Mouse (Mus musculus): ENCODE results near the gene Hhatl.

The Hhatl gene

GRCm38 (mm10) chr9:121757835-121758814, 34.2 kb downstream of the Hhatl start:
- DNase-seq, result no peak

GRCm38 (mm10) chr9:121757432-121757831, 34.9 kb downstream of the Hhatl start:
- DNase-seq, result no peak

DNA sequence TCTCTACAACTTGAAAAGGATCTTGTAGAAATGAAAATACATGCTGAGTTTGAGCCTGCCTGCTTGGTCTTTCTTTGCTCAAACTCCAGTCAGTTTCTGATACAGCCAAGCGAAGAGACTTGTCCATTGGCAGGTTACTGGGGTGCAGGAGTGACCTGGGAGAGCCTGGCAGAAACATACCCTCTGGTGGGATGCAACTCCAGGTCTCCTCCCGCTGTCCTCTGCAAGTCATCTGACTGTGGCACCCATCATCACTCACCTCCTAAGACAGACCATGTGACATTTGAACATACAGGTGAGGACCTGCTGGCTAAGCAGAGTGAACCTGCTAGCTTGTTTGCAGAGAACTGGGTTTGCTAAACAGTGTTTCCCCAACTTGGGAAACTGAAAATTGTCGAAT, 35.5 kb downstream of the Hhatl start:
- DNase-seq, result no peak

DNA sequence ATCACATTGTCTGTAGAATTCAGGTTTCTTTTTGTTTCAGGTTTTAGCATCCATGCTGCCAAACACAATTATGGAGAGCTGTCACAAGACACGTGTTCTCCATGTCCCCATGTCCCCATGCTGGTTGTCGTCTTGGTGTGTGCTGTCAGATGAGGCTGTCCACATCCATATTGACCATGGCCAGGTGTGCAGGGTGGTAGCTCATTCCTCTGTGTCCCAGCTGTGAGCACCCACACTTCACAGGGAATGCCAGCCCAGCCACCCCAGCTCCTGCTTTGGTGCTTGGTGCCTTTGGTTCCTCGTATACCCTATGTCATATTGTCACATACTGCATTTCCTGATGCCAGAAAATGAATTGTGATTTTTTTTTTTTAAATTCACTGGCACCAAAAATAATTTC, 37.7 kb downstream of the Hhatl start:
- DNase-seq, result no peak

GRCm38 (mm10) chr9:121752774-121753173, 39.5 kb downstream of the Hhatl start:
- DNase-seq, result no peak

- no peak for DNase-seq
Measured at GRCm38 (mm10) chr9:121744051-121744450, 48.3 kb downstream of the Hhatl start.

GRCm38 (mm10) chr9:121741168-121741567, 51.1 kb downstream of the Hhatl start:
- DNase-seq, result no peak

DNA sequence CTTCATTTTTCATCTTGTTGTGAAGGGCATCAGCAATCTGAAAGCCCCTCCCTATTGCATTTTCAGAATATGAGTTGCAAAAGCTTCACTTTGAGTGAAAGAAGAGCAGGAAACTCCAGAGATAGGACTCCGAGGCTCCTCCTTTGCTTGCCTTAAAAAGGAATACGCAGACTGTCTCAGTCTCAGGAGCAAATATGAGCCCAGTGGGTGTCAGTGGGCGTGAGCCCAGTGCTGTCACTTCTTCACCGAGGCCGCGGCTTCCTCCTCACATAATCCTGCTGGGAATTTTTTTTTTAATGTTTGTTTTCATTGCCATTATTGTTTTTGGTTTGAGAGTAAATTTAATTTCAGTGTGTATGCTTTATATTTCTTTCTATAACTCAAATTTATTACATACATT, 51.8 kb downstream of the Hhatl start:
- no peak for DNase-seq
